Mouse (Mus musculus) embryonic facial prominence, embryonic 13.5 days (tissue): Measurements from ENCODE around the gene Fbxl18. TPM values are rescaled to one million over a fixed set of nuclear protein-coding genes. Genes with fewer than 3 reads are reported as not detected.

Source experiments
- ATAC-seq: fragments of 200-750 bp; cut with Nextera tagmentation; 2 replicates; pipeline ENCODE4 v1.8.0; 2017; ENCODE audit warnings: low read depth; ENCODE audit not compliant: insufficient number of reproducible peaks, insufficient read depth, low FRiP score, low TSS enrichment
- H3K27ac ChIP-seq: fragments of 300-500 bp; sonication (generic); 2 replicates; pipeline ENCODE4 v1.5.1; 2015; ENCODE audit warnings: moderate library complexity, mild to moderate bottlenecking, inconsistent platforms
- H3K27me3 ChIP-seq: fragments of 300-500 bp; sonication (generic); 2 replicates; pipeline ENCODE4 v1.6.1; 2015; ENCODE audit warnings: mild to moderate bottlenecking, inconsistent platforms
- H3K36me3 ChIP-seq: fragments of 300-500 bp; sonication (generic); 2 replicates; pipeline ENCODE4 v1.6.1; 2015; ENCODE audit warnings: mild to moderate bottlenecking, inconsistent platforms
- H3K4me1 ChIP-seq: fragments of 300-500 bp; sonication (generic); 2 replicates; pipeline ENCODE4 v1.6.1; 2015; ENCODE audit warnings: inconsistent platforms
- H3K4me2 ChIP-seq: fragments of 300-500 bp; sonication (generic); 2 replicates; pipeline ENCODE4 v1.6.1; 2015; ENCODE audit warnings: moderate library complexity, mild to moderate bottlenecking, inconsistent platforms
- H3K4me3 ChIP-seq: fragments of 300-500 bp; sonication (generic); 2 replicates; pipeline ENCODE4 v1.5.1; 2015; ENCODE audit warnings: mild to moderate bottlenecking, inconsistent platforms
- H3K9ac ChIP-seq: fragments of 300-500 bp; sonication (generic); 2 replicates; pipeline ENCODE4 v1.6.1; 2015; ENCODE audit warnings: mild to moderate bottlenecking, inconsistent platforms
- H3K9me3 ChIP-seq: fragments of 300-500 bp; sonication (generic); 2 replicates; pipeline ENCODE4 v1.6.1; 2016; ENCODE audit warnings: inconsistent platforms
- WGBS: fragments of 180-500 bp; shearing (Covaris S2); methylation state at CpG from one replicate; pipeline ENCODE4 v1.1.7; 2015; ENCODE audit warnings: mixed read lengths; 5-methylcytosine and 5-hydroxymethylcytosine counted together
- polyA plus RNA-seq: library from polyadenylated mRNA; unstranded; fragments of >200 nt; fragmentation: Nextera tagmentation; extraction: Ambion mirVana; gene quantifications from 2 replicates; pipeline ENCODE4 v1.2.1, GENCODE M21; 2015

Gene Fbxl18
- polyA plus RNA-seq, 1 experiment from 2014 or later: 15.0 TPM

- H3K27me3 ChIP-seq: no peaks in the 10 kb centered on the region
- H3K9ac ChIP-seq: no peak overlapping the region
- ATAC-seq: no peak
- no peaks in the 10 kb centered on the region for H3K36me3 ChIP-seq
- H3K4me2 ChIP-seq: no peak overlapping the region
- WGBS: 75% methylated on average over 4 of the region's 4 CpGs
- H3K4me3 ChIP-seq: no peak overlapping the region
- peaks cover 25% of the 10 kb centered on the region for H3K4me1 ChIP-seq
- no peak overlapping the region for H3K27ac ChIP-seq
- no peaks in the 10 kb centered on the region for H3K9me3 ChIP-seq
Observed at GRCm38 (mm10) chr5:142912739-142913138, 17.5 kb upstream of the Fbxl18 start.

- Histone ChIP-seq H3K27me3 (no peaks in the 10 kb centered on the region), H3K4me1 (peaks cover 29% of the 10 kb centered on the region), H3K9ac (no peak overlapping the region), H3K4me3 (no peak overlapping the region), H3K4me2 (no peak overlapping the region), H3K36me3 (no peaks in the 10 kb centered on the region), H3K27ac (no peak overlapping the region), H3K9me3 (no peaks in the 10 kb centered on the region)
- whole genome bisulfite sequencing: 94% methylated on average over 3 of the region's 3 CpGs
- ATAC-seq: no peak
Observed at GRCm38 (mm10) chr5:142912320-142912719, 17.1 kb upstream of the Fbxl18 start.

DNA sequence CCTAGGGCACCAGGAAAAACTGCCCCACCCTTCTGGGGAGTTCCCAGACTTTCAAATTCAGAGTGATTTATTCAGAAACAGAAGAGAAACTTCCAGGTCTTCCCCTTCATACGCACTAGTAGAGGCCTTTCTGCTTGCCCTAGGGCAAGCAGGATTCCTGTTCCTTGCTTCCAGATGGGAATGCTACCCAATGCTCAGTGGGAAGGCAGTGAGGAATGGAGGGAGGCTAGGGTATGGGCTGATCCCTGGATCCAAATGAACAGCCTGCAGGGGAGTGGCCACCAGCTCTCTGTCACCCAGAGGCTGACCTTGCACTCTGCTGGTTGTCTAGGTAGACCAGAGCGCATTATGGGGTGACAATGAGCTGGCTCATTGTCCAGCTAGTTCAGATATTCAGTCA, 16.4 kb upstream of the Fbxl18 start:
- 69% methylated on average over 2 of the region's 2 CpGs for WGBS
- ATAC-seq: no peak
- H3K4me2 ChIP-seq: no peak overlapping the region
- H3K4me1 ChIP-seq: peaks cover 34% of the 10 kb centered on the region
- H3K9ac ChIP-seq: no peak overlapping the region
- no peaks in the 10 kb centered on the region for H3K36me3 ChIP-seq
- H3K4me3 ChIP-seq: no peak overlapping the region
- H3K27me3 ChIP-seq: no peaks in the 10 kb centered on the region
- no peak overlapping the region for H3K27ac ChIP-seq
- H3K9me3 ChIP-seq: no peaks in the 10 kb centered on the region

GRCm38 (mm10) chr5:142909576-142910278, 14.5 kb upstream of the Fbxl18 start:
- no peak overlapping the region for H3K4me2 ChIP-seq

GRCm38 (mm10) chr5:142908941-142909575, 13.8 kb upstream of the Fbxl18 start:
- Histone ChIP-seq H3K27me3 (no peaks in the 10 kb centered on the region), H3K4me2 (no peak overlapping the region), H3K27ac (peak overlapping the region; percentile 100), H3K9me3 (no peaks in the 10 kb centered on the region), H3K4me3 (no peak overlapping the region), H3K36me3 (peaks cover 16% of the 10 kb centered on the region), H3K9ac (peak overlapping the region; percentile 52; the same call in 1 of the 2 replicates), H3K4me1 (peaks cover 43% of the 10 kb centered on the region)
- ATAC-seq: no peak
- WGBS: 32% methylated on average over 5 of the region's 5 CpGs

More at GRCm38 (mm10) chr5:142909576-142910278, 14.5 kb upstream of the Fbxl18 start:
- Histone ChIP-seq H3K4me1 (peaks cover 37% of the 10 kb centered on the region), H3K4me3 (no peak overlapping the region), H3K9me3 (no peaks in the 10 kb centered on the region), H3K27ac (peak overlapping the region; percentile 100), H3K27me3 (no peaks in the 10 kb centered on the region), H3K36me3 (peaks cover 10% of the 10 kb centered on the region), H3K9ac (peak overlapping the region; percentile 52)
- 46% methylated on average over 8 of the region's 8 CpGs for WGBS
- ATAC-seq: no peak

DNA sequence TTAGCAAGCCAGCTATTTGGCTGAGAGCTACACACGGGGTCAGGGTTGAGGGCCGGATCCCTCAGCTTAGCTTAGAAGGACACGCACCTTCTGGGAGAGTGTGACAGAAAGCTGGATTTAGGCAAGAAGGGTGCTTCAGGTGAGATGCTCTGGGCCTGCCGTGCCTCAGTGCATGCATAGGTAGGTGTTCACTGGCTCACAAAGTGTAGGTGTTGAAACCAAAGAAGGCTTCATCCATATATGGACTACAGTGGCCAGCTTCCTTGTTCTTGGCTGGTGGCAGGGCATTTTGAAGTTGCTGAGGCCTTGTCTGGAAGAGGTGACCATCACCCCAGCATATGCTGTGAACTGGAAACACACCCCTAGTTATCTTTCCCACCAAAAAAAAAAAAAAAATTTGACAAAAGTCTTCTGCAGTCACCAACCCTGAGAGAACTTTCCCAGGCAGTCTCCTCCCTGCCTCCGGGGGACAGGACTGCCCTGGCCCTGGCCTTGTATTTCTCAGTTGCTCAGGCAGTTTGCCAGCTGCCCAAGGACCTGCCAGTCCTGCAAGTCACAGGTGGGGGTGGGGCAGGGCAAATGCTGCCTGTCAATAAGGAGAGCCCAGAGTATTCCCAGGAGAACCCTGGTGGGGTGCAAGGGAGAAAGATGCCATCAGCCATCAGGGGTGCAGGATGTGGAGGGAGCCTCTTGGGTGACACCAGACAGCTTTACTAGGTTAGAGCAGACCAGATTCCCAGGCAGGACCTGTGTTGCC, 12.8 kb upstream of the Fbxl18 start:
- H3K36me3 ChIP-seq: peaks cover 25% of the 10 kb centered on the region
- no peaks in the 10 kb centered on the region for H3K27me3 ChIP-seq
- H3K27ac ChIP-seq: peak overlapping the region; percentile 100
- no peaks in the 10 kb centered on the region for H3K9me3 ChIP-seq
- 0 out of 2 replicates have a peak overlapping the region, but pooled peaks have one; percentile 99 for H3K4me3 ChIP-seq
- WGBS: 70% methylated on average over 5 of the region's 5 CpGs
- H3K9ac ChIP-seq: peak overlapping the region; percentile 100
- ATAC-seq: no peak
- H3K4me2 ChIP-seq: peak overlapping the region; percentile 85
- peaks cover 50% of the 10 kb centered on the region for H3K4me1 ChIP-seq

DNA sequence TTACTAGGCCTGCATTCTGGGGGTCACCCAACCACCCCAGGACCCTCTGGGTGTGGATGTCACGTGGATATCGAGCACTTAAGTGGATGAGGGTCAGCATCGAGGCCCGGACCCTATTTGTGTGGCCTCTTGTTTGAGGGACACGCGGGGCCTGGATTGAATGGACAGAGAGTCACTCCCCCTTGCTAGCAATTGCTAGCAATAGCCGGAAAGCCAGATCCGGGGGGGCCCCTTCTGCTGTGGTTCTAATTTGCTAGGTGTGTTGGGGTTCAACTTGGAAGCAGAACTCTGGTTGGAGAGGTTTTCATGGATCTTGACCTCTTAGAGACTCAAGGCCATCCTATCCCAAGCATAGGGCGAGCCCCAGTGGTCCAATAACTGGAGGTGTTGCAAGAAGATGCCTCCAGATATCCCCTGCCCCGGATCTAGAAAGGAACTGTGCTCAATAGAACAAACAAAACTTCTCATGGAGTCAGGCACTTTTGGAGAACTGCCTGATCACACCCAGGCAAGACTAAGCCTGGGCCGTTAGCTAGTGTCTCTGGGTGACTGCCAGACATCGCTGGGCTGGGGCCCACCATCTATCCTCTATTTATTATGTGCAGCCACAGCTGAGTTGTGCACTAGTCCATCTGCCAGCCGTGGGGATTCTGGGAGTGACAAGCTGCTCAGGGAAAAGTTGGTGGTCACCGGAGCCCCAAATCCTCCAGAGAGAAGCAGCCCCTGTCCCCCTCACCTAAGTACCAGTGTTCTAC, 12.0 kb upstream of the Fbxl18 start:
- ATAC-seq: no peak
- H3K27me3 ChIP-seq: no peaks in the 10 kb centered on the region
- peaks cover 55% of the 10 kb centered on the region for H3K4me1 ChIP-seq
- peak overlapping the region; percentile 99 for H3K4me3 ChIP-seq
- WGBS: 29% methylated on average over 14 of the region's 14 CpGs
- H3K27ac ChIP-seq: peak overlapping the region; percentile 100
- no peaks in the 10 kb centered on the region for H3K9me3 ChIP-seq
- H3K4me2 ChIP-seq: peak overlapping the region; percentile 85
- peak overlapping the region; percentile 100 for H3K9ac ChIP-seq
- peaks cover 33% of the 10 kb centered on the region for H3K36me3 ChIP-seq

- ATAC-seq: peak; percentile 67
- Histone ChIP-seq H3K27ac (peak within 1 kb of the TSS; percentile 100), H3K4me1 (peaks cover 55% of the 10 kb centered on the region), H3K36me3 (peaks cover 39% of the 10 kb centered on the region), H3K9ac (peak within 1 kb of the TSS; percentile 100), H3K4me3 (peak within 1 kb of the TSS; percentile 99), H3K4me2 (peak within 1 kb of the TSS; percentile 90), H3K27me3 (no peaks in the 10 kb centered on the region), H3K9me3 (no peaks in the 10 kb centered on the region)
- under 1% methylated on average over 40 of the region's 41 CpGs for WGBS
Observed at GRCm38 (mm10) chr5:142906532-142907047, 11.4 kb upstream of the Fbxl18 start, which contains the start of gene Actb. Actb (minus strand) TSS chr5:142906754.

DNA sequence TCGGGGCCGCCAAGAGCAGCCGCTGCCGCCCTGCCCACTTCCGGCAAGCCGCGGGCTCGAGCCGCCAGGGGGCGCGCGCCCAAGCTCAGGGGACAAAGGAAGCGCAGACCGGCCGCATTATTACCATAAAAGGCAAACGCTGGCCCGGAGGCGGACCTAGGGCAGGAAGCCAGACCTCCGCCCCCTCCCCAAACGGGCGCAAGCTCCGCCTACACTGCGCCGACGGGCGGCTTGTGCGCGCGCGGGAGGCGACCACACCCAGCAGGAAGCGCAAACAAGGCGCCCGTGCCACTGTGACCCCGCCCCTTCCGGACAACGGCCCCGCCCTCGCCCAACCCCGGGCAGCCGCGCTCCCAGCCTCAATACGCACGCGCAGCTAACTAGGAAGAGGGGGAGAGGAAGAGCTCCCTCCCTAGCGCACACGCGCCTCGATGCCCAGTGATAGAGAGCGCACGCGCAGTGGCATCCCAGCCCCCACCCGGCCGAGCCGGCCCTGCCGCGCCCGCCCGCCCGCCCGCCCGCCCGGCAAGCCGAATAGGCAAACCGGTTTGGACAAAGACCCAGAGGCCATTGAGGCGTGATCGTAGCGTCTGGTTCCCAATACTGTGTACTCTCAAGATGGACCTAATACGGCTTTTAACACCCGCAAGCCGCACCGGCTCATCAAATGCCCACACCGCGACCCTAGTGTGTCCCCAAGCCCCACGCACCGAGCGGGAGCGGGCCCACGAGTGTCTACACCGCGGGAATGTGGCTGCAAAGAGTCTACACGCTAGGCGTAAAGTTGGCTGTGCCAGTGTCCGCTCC, 10.7 kb upstream of the Fbxl18 start:
- Histone ChIP-seq H3K36me3 (peaks cover 46% of the 10 kb centered on the region), H3K9ac (peak overlapping the region; percentile 100), H3K9me3 (no peaks in the 10 kb centered on the region), H3K4me2 (peak overlapping the region; percentile 90), H3K4me1 (peaks cover 55% of the 10 kb centered on the region), H3K27ac (peak overlapping the region; percentile 100), H3K4me3 (peak overlapping the region; percentile 99), H3K27me3 (no peaks in the 10 kb centered on the region)
- WGBS: under 1% methylated on average over 83 of the region's 84 CpGs
- ATAC-seq: peak; percentile 84

- H3K4me1 ChIP-seq: peaks cover 55% of the 10 kb centered on the region
- peak overlapping the region; percentile 100 for H3K9ac ChIP-seq
- H3K4me3 ChIP-seq: peak overlapping the region; percentile 99
- peak overlapping the region; percentile 100 for H3K27ac ChIP-seq
- H3K9me3 ChIP-seq: no peaks in the 10 kb centered on the region
- H3K27me3 ChIP-seq: no peaks in the 10 kb centered on the region
- peak overlapping the region; percentile 90 for H3K4me2 ChIP-seq
- ATAC-seq: no peak
- WGBS: 3% methylated on average over 27 of the region's 27 CpGs
- peaks cover 52% of the 10 kb centered on the region for H3K36me3 ChIP-seq
Observed at GRCm38 (mm10) chr5:142905038-142905695, 9.9 kb upstream of the Fbxl18 start.
